Mouse (Mus musculus) heart, embryonic 10.5 days (tissue): ENCODE results near the gene Sfxn5. TPM values are rescaled to one million over a fixed set of nuclear protein-coding genes. Genes with fewer than 3 reads are reported as not detected.
A peak's percentile ranks its signal among the peaks of the same experiment; 100 is the strongest.

Experiments
- DNase-seq: peaks from one replicate; pipeline ENCODE4 v3.0.0-alpha.2; 2017; ENCODE audit warnings: low spot score
- H3K27ac ChIP-seq: fragments of 300-500 bp; sonication (generic); 2 replicates; pipeline ENCODE4 v1.5.1; 2016; ENCODE audit warnings: mild to moderate bottlenecking
- H3K27me3 ChIP-seq: fragments of 300-500 bp; sonication (generic); 2 replicates; pipeline ENCODE4 v1.6.1; 2016; ENCODE audit warnings: mild to moderate bottlenecking; ENCODE audit not compliant: poor library complexity, insufficient read depth, severe bottlenecking
- H3K36me3 ChIP-seq: fragments of 300-500 bp; sonication (generic); 2 replicates; pipeline ENCODE4 v1.6.1; 2016; ENCODE audit warnings: mild to moderate bottlenecking, moderate library complexity
- H3K4me1 ChIP-seq: fragments of 300-500 bp; sonication (generic); 2 replicates; pipeline ENCODE4 v1.6.1; 2016; ENCODE audit warnings: mild to moderate bottlenecking
- H3K4me3 ChIP-seq: fragments of 300-500 bp; sonication (generic); 2 replicates; pipeline ENCODE4 v1.5.1; 2016; ENCODE audit warnings: mild to moderate bottlenecking, moderate library complexity
- H3K9me3 ChIP-seq: fragments of 300-500 bp; sonication (generic); 2 replicates; pipeline ENCODE4 v1.6.1; 2016; ENCODE audit warnings: mild to moderate bottlenecking, moderate library complexity
- WGBS: fragments of 180-500 bp; shearing (Covaris S2); methylation state at CpG from one replicate; pipeline ENCODE4 v1.1.7; 2016; 5-methylcytosine and 5-hydroxymethylcytosine counted together
- polyA plus RNA-seq: library from polyadenylated mRNA; unstranded; fragments of >200 nt; fragmentation: Nextera tagmentation; extraction: Ambion mirVana; gene quantifications from 2 replicates; pipeline ENCODE4 v1.2.1, GENCODE M21; 2016

The Sfxn5 gene
- polyA plus RNA-seq, 1 experiment from 2014 or later, result 5.8 TPM

DNA sequence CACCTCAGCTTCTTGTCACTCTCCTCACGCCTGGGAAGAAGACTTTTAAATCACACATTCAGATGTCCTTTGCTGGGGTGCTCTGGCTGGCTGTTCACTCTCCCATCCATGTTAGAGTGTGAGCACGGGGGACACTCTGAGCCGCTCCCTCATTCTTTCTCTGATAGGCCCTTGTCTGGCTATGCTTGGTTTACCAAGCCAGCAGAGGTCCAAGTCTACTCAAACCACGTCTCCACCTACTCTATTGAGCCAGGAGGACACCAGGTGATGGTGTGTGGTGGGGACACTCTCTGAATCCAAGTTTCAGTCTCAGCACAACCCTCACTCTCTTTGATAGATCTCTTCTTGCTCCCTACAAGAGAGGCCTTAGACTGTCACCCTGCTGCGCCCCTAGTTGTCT is 125.9 kb downstream of the Sfxn5 start:
- H3K36me3 ChIP-seq, result no peaks in the 10 kb centered on the region
- H3K27me3 ChIP-seq, result peaks cover 65% of the 10 kb centered on the region
- no peaks in the 10 kb centered on the region for H3K9me3 ChIP-seq

DNA sequence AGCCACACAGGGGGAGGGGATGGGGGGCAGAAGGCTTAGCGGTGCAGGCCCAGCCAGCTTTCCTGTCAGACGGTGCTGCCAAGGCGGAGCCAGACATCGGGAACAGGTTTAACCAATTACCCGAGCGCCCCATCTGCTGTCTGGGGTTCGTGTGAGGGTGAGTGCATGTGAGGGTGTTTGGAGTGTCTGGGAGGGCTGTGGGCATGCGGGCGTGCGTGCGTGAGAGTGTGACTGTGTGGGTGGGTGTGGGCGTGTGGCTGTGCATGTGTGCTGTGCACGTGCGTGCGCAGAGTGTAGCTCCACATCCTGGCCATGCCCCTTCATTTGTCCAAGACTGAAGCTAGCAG is 126.3 kb downstream of the Sfxn5 start:
- Histone ChIP-seq H3K27ac (no peak overlapping the region), H3K4me3 (no peak overlapping the region), H3K9me3 (no peaks in the 10 kb centered on the region), H3K36me3 (no peaks in the 10 kb centered on the region), H3K4me1 (peaks cover 26% of the 10 kb centered on the region), H3K27me3 (peaks cover 69% of the 10 kb centered on the region)
- no peak for DNase-seq
- WGBS, result 44% methylated on average over 15 of the region's 15 CpGs

More for the DNA sequence above, 125.9 kb downstream of the Sfxn5 start:
- no peak for DNase-seq
- WGBS, result 73% methylated on average over 5 of the region's 5 CpGs
- H3K4me3 ChIP-seq, result no peak overlapping the region
- no peak overlapping the region for H3K27ac ChIP-seq
- H3K4me1 ChIP-seq, result peaks cover 26% of the 10 kb centered on the region

DNA sequence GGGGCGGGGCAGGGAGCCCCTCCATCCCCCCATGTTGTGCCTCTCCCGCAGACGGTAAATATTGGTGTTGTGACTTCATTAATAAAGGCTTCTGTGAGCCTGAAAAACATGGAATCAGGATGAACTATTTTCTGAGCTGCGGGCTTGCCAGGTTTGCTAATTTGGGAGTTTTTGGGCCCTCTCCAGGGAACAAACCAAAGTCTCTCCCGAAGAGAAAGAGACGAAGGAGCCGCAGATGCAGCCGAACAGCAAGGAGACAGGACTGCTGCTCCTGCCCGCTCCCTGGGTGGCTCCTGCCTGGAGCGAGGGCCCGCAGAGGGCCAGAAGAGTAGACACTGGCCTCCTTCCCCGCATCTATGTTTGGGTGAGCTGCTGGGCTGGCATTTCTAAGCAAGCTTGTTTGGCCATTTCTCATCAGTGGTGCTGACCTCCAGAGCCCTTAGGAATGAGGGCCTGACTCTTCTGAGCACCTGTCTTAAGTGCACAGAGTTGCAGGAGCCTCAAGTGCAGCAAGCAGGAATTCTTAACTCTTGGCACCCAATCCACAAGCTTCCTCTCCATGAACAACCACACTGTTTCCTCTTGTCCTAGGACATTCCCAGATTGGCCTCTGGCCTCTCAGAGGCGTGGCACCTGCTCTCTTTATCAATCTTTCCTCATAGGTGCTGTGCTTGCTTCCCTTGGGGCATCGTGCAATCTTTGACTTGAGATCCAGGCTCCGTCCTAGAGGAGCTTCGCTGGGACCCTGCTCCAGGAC is 126.9 kb downstream of the Sfxn5 start:
- H3K4me3 ChIP-seq, result no peak overlapping the region
- no peak overlapping the region for H3K27ac ChIP-seq
- WGBS, result 24% methylated on average over 16 of the region's 16 CpGs
- H3K27me3 ChIP-seq, result peaks cover 74% of the 10 kb centered on the region
- peaks cover 26% of the 10 kb centered on the region for H3K4me1 ChIP-seq
- H3K36me3 ChIP-seq, result no peaks in the 10 kb centered on the region
- H3K9me3 ChIP-seq, result no peaks in the 10 kb centered on the region
- DNase-seq, result no peak

DNA sequence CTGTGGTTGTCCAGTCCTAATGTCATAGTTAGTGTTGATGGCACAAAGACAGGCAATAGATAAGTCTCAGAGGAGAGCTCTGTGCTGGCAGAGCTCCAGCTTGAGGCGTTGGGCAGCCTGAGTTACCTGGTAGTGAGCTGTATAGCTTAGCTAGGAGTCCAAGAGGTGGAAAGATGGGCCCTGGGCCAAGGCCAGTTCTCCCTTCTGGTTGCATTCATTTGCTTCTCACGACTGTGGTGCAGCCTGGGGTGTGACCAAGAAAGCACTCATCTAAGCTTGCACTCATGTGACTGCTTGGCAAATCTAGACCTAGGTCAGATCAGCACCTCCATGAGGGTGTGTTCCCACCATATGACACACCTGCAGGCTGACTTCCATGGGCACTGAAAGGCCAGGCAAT is 135.3 kb downstream of the Sfxn5 start:
- H3K36me3 ChIP-seq, result no peaks in the 10 kb centered on the region
- DNase-seq, result no peak
- H3K27ac ChIP-seq, result no peak overlapping the region
- peaks cover 91% of the 10 kb centered on the region for H3K27me3 ChIP-seq
- no peak overlapping the region for H3K4me3 ChIP-seq
- 42% methylated on average over 2 of the region's 2 CpGs for WGBS
- peaks cover 11% of the 10 kb centered on the region for H3K4me1 ChIP-seq
- H3K9me3 ChIP-seq, result no peaks in the 10 kb centered on the region

DNA sequence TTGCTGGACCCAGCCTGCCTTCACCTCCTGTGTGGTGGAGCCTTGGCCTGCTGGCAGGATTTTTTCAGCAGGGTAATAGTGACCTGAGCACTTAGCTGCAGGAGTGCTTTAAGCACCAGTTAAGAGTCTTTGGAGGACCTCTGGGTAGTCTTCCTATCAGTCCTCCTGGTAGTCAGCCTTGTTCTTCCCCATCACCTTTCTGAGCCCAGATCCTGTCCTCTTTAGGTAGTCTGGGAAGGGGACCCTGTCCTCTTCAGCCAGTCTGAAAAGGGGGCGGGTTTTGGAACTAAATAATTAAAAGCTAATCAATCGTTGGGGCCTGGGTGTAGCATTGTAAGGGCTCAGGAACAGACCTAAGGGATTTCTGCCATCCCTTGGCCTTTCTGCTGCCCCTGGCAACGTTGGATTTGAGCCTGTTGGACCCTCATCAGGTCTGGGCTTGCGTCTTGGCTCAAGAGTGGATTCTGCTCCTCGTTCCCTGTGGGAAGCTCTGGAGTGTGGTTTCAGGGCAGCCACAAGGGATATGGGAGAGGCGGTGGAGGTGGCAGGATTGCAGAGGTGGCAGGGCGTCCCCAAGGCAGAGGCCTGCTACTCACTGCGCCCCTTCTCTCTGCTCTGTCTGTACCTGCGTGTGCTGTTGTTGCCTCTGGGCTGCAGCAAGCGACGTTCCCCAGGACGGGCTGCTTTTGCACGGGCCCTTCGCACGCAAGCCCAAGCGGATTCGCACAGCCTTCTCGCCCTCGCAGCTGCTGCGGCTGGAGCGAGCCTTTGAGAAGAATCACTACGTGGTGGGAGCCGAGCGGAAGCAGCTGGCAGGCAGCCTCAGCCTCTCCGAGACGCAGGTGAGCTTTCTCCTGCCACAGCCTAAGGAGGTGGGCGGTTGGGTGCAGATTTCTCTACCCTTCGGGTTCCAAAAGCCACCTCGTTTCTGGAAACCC is 139.6 kb downstream of the Sfxn5 start:
- DNase-seq, result no peak
- peak overlapping the region; percentile 18; the same call in 1 of the 2 replicates for H3K4me3 ChIP-seq
- H3K9me3 ChIP-seq, result no peaks in the 10 kb centered on the region
- peaks cover 25% of the 10 kb centered on the region for H3K4me1 ChIP-seq
- no peak overlapping the region for H3K27ac ChIP-seq
- no peaks in the 10 kb centered on the region for H3K36me3 ChIP-seq
- peaks cover 97% of the 10 kb centered on the region for H3K27me3 ChIP-seq
- WGBS, result 4% methylated on average over 29 of the region's 29 CpGs

DNA sequence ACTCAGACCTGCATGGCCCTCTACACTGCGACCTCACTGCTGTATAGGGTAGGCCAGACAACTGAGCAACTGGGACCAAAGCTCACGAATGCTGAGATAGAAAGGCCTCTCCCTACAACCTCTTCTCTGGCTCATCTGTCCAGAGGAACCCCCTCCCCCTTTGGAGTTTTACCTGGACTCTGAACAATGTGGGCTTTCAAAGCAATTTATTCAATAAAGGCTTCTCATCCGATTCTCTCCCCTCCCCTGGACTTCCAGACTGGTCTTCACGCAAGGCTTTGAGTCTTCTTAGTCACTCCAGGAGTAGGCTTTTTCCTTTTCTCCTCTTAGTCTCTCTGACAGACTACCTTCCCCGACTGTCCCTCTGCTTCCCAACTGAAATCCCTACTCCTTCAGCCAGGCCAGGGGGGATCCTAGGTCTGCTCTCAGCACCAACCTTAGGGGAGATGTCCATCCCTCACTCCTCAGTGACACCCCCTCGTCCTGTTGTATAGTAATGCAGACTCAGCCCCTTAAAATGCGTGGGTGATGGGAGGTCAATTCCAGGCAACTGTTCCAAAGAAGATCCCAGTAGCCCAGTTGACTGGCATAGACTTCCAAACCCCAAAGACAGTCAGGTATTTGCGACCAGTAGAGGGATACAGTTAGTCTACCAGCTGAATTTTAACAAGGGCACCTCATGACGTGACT is 141.3 kb downstream of the Sfxn5 start:
- H3K36me3 ChIP-seq, result no peaks in the 10 kb centered on the region
- peaks cover 36% of the 10 kb centered on the region for H3K4me1 ChIP-seq
- no peaks in the 10 kb centered on the region for H3K9me3 ChIP-seq
- H3K4me3 ChIP-seq, result no peak overlapping the region
- no peak overlapping the region for H3K27ac ChIP-seq
- WGBS, result 11% methylated on average over 9 of the region's 9 CpGs
- peaks cover 100% of the 10 kb centered on the region for H3K27me3 ChIP-seq
- no peak for DNase-seq

DNA sequence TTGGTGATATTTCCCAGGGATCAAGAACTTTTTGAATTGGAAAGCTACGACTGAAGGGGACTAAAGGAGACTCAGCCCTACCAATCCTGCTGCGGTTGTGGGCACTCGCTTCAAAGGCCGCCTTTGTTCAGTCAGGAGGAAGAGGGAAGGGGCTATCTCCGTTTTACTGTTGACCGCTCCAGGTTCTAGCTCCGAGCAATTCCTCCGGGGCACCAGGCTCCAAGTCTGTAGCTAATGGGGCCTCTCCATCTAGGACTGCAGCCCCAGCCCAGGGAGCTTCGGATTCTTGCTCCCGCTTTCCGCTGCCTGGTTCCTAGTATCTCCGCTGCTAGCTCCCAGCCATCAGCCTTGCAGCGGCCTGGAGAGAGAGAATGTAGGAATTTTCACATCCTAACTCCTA is 142.6 kb downstream of the Sfxn5 start:
- DNase-seq, result no peak
- WGBS, result under 1% methylated on average over 13 of the region's 13 CpGs
- Histone ChIP-seq H3K4me1 (peaks cover 46% of the 10 kb centered on the region), H3K27ac (no peak overlapping the region), H3K36me3 (no peaks in the 10 kb centered on the region), H3K27me3 (peaks cover 100% of the 10 kb centered on the region), H3K4me3 (peak overlapping the region; percentile 55), H3K9me3 (no peaks in the 10 kb centered on the region)

DNA sequence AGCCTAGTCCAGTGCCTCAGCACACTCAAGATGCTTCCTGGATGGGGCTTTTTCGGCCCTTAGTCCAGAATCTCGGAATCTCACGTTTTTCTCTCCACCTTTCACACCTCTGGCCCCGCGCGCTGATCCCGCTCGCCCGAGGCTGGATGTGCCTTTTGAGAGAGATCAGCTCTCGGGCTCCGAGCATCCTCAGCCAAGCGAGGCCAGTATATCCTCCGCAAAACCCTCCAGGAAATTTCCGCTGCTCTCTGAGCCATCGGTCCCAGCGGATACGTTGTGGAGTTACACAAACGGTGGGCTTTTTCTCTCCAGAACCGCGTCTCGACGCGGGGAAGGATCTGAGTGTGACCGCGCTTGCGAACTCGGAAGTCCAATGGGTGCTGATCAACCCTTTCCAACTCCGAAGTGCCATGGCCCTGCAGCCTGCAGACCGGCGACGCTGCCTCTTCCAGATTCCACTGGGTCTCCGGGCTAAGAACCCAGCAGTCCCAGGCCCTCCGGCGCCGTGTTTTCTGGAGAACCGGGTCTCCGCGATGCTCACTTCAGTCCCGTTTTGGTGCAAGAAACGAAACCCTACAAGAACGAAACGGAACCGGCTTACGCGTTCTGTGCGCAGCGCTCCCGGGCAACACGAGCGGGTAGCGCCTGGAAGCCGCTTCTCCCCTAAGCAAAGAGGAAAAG is 143.2 kb downstream of the Sfxn5 start:
- no peak for DNase-seq
- peak overlapping the region; percentile 55 for H3K4me3 ChIP-seq
- H3K27ac ChIP-seq, result no peak overlapping the region
- H3K4me1 ChIP-seq, result peaks cover 46% of the 10 kb centered on the region
- H3K9me3 ChIP-seq, result no peaks in the 10 kb centered on the region
- under 1% methylated on average over 52 of the region's 52 CpGs for WGBS
- H3K36me3 ChIP-seq, result no peaks in the 10 kb centered on the region
- peaks cover 100% of the 10 kb centered on the region for H3K27me3 ChIP-seq

DNA sequence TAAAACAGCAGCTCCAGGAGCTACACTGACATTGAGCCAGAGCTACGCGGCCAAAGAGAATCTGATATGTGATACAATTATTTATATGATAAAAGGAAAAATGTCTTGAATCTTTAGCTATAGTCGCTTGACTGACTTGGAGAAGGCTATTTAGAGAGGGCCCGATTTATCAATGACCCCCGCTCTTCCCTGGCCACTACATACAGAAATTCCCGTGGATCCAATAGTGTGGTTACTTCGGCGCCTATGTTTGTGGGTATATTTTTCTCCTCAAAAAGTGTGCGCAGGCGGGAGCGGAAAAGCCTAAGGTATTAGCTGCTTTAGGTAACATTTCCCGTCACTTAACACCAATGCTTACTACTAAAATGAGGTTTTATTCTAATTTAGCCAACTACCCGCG is 143.9 kb downstream of the Sfxn5 start:
- DNase-seq, result no peak
- H3K4me3 ChIP-seq, result no peak overlapping the region

DNA sequence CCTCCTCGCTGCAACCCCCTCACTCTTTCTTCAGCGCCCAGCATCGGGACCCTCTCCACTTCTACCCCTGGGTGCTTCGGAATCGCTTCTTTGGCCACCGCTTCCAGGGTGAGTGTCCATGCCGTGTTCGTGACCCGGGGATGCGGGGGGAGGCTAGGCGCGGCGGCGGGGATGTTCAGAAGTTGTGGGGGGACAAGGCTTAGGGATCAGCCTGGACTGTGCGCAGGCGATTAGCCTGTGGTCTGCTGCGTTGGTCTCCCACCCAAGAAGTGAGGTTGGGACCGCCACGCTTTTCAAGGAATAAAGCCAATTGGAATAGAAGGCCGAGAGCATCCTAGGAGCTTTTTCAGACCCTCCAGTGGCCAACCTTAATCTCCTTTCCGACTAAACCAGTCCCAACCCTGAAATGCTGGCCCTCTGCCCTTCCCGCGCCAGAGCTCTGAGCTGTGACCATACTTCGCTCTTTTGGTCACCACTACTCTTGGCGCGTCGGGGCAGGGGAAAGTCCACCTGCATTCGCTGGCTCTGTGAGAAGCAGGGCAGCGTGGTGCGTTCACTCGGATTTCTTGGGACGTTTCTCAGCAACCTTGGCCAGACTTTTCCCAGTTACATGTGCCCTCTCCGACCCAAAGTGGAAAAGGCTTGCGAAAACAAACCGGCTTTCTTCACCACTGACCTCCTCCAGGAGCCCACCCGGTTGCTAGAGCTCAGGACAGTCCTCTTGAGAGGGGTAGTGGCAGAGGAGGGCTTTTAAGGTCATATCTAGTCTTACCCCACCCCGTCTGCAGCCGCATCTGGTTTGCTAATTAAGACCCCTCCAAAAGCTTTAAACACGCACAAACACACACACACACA is 144.7 kb downstream of the Sfxn5 start:
- peaks cover 41% of the 10 kb centered on the region for H3K4me1 ChIP-seq
- 2% methylated on average over 39 of the region's 39 CpGs for WGBS
- H3K4me3 ChIP-seq, result peak overlapping the region; percentile 61
- H3K27me3 ChIP-seq, result peaks cover 97% of the 10 kb centered on the region
- DNase-seq, result no peak
- H3K36me3 ChIP-seq, result no peaks in the 10 kb centered on the region
- no peaks in the 10 kb centered on the region for H3K9me3 ChIP-seq
- H3K27ac ChIP-seq, result 0 out of 2 replicates have a peak overlapping the region, but pooled peaks have one; percentile 26

More for the DNA sequence above, 143.9 kb downstream of the Sfxn5 start:
- H3K36me3 ChIP-seq, result no peaks in the 10 kb centered on the region
- H3K9me3 ChIP-seq, result no peaks in the 10 kb centered on the region
- H3K4me1 ChIP-seq, result peaks cover 46% of the 10 kb centered on the region
- H3K27me3 ChIP-seq, result peaks cover 98% of the 10 kb centered on the region
- H3K27ac ChIP-seq, result no peak overlapping the region
- 7% methylated on average over 14 of the region's 14 CpGs for WGBS

DNA sequence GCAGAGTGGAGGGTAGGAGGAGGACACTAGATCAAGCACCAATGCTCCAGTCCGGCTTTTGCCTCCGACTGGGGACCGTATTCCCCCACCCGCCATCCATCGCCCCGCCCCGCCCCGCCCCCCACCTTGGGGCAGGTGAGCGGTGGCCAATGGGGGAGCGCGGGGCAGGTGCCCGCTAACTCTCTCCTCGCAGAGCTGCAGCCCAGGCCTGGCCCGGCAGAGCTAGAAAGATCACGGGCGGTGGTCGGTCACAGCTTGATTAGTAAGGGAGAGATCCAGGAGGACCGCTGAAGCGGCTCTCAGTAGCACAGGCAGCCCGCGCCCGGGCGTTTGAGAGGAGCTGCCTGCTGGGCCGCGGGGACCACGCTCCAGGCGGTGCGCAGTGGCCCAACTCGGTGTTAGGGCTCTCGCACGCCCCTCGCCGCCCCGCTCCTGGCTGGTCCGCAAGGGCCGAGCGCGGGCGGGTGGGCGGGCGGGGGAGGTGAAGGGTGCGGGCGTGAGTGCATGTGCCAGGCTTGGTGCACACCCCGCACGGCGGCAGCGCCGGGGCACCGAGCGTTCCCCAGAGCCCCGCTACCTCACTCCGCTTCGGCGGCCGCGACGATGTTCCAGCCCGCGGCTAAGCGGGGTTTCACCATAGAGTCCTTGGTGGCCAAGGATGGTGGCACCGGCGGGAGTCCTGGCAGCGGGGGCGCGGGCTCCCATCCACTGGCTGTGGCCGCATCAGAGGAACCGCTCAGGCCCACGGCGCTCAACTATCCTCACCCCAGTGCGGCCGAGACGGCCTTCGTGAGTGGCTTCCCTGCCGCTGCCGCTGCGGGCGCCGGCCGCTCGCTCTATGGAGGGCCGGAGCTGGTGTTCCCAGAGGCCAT is 145.6 kb downstream of the Sfxn5 start, which contains the start of gene Emx1:
Gene Emx1 (plus strand): TSS at position 99 of the 872 bp plus-strand sequence.
- peak within 1 kb of the TSS; percentile 61 for H3K4me3 ChIP-seq

More for the DNA sequence above, 145.6 kb downstream of the Sfxn5 start, which contains the start of gene Emx1:
- DNase-seq, result no peak
- no peaks in the 10 kb centered on the region for H3K9me3 ChIP-seq
- peaks cover 41% of the 10 kb centered on the region for H3K4me1 ChIP-seq
- WGBS, result under 1% methylated on average over 78 of the region's 81 CpGs
- H3K27me3 ChIP-seq, result peaks cover 97% of the 10 kb centered on the region
- H3K27ac ChIP-seq, result 0 out of 2 replicates have a peak within 1 kb of the TSS, but pooled peaks have one; percentile 26
- H3K36me3 ChIP-seq, result no peaks in the 10 kb centered on the region
